Mouse (Mus musculus) cerebellum, adult 2 months (tissue): ENCODE data around the gene Kcne1l. TPM values are rescaled to one million over a fixed set of nuclear protein-coding genes. Genes with fewer than 3 reads are reported as not detected.

Source experiments
- DNase-seq, 2 experiments: peaks; one replicate each; pipeline ENCODE4 v3.0.0; 2021
- H3K27ac ChIP-seq: fragments of 200-500 bp; 2 replicates; pipeline ENCODE4 v1.5.1; 2012; ENCODE audit warnings: low read length, control low read depth, inconsistent platforms; ENCODE audit not compliant: insufficient read depth
- H3K27me3 ChIP-seq: fragments of 200-500 bp; 2 replicates; pipeline ENCODE4 v1.6.1; 2012; ENCODE audit warnings: inconsistent platforms, mild to moderate bottlenecking, low read length, moderate library complexity; ENCODE audit not compliant: control insufficient read depth, insufficient read depth
- H3K4me1 ChIP-seq: fragments of 200-500 bp; 2 replicates; pipeline ENCODE4 v1.6.1; 2011; ENCODE audit warnings: low read length; ENCODE audit not compliant: control insufficient read depth, insufficient read depth
- H3K4me3 ChIP-seq: fragments of 200-500 bp; replicated peaks from 2 replicates; pipeline ENCODE3; 2011; ENCODE audit warnings: mild to moderate bottlenecking, low read depth, low read length, control low read depth; ENCODE audit not compliant: insufficient read depth
- CTCF ChIP-seq: fragments of 200-500 bp; IDR thresholded peaks from 2 replicates; pipeline ENCODE4 v1.5.1; 2011; ENCODE audit warnings: low read depth, mild to moderate bottlenecking, control low read depth, low read length, moderate library complexity, borderline replicate concordance; ENCODE audit not compliant: insufficient read depth
- POLR2A ChIP-seq: fragments of 200-500 bp; IDR thresholded peaks from 2 replicates; pipeline ENCODE4 v1.6.1; 2011; ENCODE audit warnings: low read length, control low read depth, borderline replicate concordance; ENCODE audit not compliant: insufficient read depth
- WGBS: fragments of 180-500 bp; shearing (Covaris S2); methylation state at CpG from one replicate; pipeline ENCODE4 v1.1.7; 2018; 5-methylcytosine and 5-hydroxymethylcytosine counted together
- polyA plus RNA-seq: library from polyadenylated mRNA; depleted of rRNA; stranded (reverse); fragments of >200 nt; gene quantifications from 2 replicates; pipeline ENCODE4 v1.2.3, GENCODE M21; 2012; rRNA removed

The Kcne1l gene
- polyA plus RNA-seq = 27.7 and 28.2 TPM in 2 replicates

DNA sequence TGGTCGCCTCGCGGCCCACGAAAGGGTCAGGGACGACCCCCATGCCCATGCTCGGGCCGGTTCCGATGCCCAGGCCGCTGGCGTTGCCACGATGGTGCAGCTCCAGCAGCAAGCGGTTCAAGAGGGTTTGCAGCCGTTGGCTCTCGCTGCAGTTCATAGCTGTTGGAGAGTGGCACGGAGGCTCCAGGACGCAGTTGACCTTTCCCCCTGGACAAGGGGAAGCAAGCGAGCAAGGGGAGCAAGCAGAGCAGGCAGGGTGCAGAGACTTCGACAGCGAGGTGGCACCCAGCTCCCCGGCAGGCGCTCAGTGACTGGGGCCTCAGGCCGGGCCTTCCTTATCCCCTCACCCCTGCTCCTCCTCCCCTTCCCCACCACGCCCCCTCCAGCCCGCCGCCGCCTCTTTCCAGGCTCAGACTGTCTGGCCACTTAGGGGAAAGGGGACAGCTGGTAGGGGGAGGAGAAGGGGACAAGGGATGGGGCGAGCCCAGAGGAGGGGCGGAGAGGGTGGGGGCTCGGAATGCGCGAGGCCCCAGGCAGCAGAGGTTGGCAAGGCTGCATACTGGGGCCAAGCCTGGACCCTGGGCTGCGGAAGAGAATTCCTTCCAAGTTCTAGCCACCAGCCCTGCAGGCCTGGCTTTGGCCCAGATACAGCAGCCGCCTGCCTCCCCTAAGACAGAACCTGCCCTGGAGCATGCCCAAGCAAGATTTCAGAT lies at the start of gene Kcne1l:
TSS of gene Kcne1l (minus strand) at position 426 of the 713 bp plus-strand sequence.
- no peak for TF ChIP-seq POLR2A
- no peak for TF ChIP-seq CTCF
- no peak within 1 kb of the TSS for H3K27ac ChIP-seq
- DNase-seq = peak; percentile 24 to 27
- peaks cover 8% of the 10 kb centered on the region; the same call in 1 of the 2 replicates for H3K4me1 ChIP-seq
- no peaks in the 10 kb centered on the region for H3K27me3 ChIP-seq
- 14% methylated on average over 27 of the region's 33 CpGs for WGBS
- H3K4me3 ChIP-seq = no peak within 1 kb of the TSS

DNA sequence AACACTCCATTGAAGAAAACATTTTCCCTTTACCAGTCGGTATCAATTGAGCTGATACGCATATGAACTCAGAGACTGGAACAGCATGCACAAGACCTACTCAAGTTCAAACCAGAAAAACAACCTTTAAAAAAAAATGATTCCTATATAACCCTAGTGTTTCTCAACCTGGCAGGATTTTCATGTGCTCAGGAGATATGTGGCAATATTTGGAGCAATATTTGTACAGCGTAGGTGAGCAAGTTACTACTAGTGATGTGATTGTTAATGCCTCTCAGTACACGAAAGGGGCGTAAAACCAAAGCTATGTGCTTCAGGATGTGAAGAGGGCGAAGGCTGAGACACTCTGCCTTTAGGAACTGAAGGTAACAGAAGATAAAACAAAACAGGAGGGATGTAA lies 30.1 kb upstream of the Kcne1l start:
- Histone ChIP-seq H3K4me1 (no peaks in the 10 kb centered on the region), H3K27ac (no peak overlapping the region), H3K27me3 (no peaks in the 10 kb centered on the region), H3K4me3 (no peak overlapping the region)
- no peak for TF ChIP-seq POLR2A
- TF ChIP-seq CTCF = no peak
- 95% methylated on average over 6 of the region's 6 CpGs for WGBS
- no peak for DNase-seq

GRCm38 (mm10) chrX:142335502-142335901 lies 29.4 kb upstream of the Kcne1l start:
- Histone ChIP-seq H3K4me3 (no peak overlapping the region), H3K27me3 (no peaks in the 10 kb centered on the region), H3K4me1 (no peaks in the 10 kb centered on the region), H3K27ac (no peak overlapping the region)
- TF ChIP-seq CTCF (no peak), POLR2A (no peak)
- 80% methylated on average over 5 of the region's 5 CpGs for WGBS
- no peak for DNase-seq

DNA sequence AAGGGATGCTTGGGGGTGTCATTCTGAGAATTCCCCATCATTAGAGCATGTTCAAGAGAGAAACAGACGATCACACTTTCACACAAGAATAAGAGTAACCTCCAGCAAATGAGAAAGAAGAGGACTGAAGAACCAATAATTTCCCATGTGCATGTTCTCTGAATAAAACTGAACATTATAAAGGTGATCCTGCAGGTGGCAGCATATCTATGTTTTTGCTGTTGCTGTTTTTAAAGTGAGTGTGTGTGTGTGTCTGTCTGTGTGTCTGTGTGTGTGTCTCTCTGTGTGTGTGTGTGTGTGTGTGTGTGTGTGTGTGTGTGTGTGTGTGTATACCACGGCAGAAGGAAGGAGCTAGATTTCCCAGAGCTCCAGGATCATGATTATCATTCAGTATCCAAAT lies 19.7 kb upstream of the Kcne1l start:
- TF ChIP-seq POLR2A = no peak
- no peak for TF ChIP-seq CTCF

GRCm38 (mm10) chrX:142316106-142316505 lies 10.0 kb upstream of the Kcne1l start:
- Histone ChIP-seq H3K4me1 (no peaks in the 10 kb centered on the region), H3K4me3 (no peak overlapping the region), H3K27me3 (no peaks in the 10 kb centered on the region), H3K27ac (no peak overlapping the region)
- 48% methylated on average over 9 of the region's 9 CpGs for WGBS
- TF ChIP-seq CTCF (no peak), POLR2A (no peak)
- DNase-seq = no peak

More for the DNA sequence above, 19.7 kb upstream of the Kcne1l start:
- H3K4me1 ChIP-seq = no peaks in the 10 kb centered on the region
- H3K27me3 ChIP-seq = no peaks in the 10 kb centered on the region
- no peak overlapping the region for H3K4me3 ChIP-seq
- WGBS = 90% methylated on average over 2 of the region's 2 CpGs
- H3K27ac ChIP-seq = no peak overlapping the region
- no peak for DNase-seq

DNA sequence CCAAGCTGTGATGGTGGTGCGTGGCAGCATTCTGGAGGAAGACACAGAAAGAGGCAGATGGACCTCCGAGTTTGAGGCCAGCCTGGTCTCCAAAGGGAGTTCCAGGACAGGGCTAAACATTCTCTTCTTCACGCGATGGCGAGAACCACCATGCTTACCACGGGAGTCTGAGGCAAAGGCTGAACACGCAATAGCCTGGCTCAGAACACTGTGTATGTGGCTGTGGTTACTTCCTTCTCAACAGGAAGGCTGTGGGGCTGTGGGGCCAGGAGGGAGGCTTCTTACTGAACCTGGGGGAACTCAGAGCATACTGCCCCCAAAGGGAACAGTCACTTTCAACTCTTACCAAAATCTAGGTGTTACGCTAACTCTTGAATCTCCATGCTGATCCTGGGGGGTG lies 9.2 kb upstream of the Kcne1l start:
- Histone ChIP-seq H3K27me3 (no peaks in the 10 kb centered on the region), H3K27ac (no peak overlapping the region), H3K4me1 (peaks cover 3% of the 10 kb centered on the region; the same call in 1 of the 2 replicates), H3K4me3 (no peak overlapping the region)
- WGBS = 37% methylated on average over 8 of the region's 8 CpGs
- TF ChIP-seq POLR2A (no peak), CTCF (no peak)
- peak; percentile 1 to 15 for DNase-seq

DNA sequence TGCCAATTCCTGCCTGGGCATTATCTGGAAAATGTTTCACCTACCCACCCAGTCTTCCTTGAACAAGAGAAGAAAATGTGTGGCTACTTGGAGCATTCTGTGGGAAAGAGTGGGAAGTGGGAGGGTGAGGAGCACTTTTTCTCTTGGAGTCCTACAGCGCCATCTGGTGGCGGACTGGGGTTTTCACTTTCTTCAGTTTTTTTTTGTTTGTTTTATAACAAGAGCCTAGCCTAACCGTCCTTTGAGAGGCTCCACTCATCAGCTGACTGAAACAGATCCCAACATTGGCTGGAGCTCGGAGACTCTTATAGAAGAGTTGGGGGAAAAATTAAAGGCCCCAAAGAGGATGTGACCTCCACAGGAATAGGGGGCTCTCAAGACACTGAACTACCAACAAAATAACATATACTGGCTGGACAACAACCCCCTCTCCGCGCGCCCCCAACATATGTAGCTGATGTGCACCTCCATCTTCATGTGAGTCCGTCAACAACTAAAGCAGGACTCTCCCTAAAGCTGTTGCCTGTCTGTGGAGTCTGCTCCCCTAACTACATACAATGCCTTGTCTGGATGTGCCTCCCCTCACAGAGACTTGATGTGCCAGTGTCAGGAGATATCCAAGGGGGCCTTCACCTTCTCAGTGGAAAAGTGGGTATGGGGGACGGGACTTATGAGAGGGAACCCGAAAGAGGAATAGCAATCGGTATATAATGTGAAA lies 8.4 kb upstream of the Kcne1l start:
- Histone ChIP-seq H3K4me1 (peaks cover 3% of the 10 kb centered on the region; the same call in 1 of the 2 replicates), H3K4me3 (peak overlapping the region; percentile 49), H3K27ac (no peak overlapping the region), H3K27me3 (no peaks in the 10 kb centered on the region)
- TF ChIP-seq CTCF (peak; percentile 73), POLR2A (no peak)
- 46% methylated on average over 11 of the region's 11 CpGs for WGBS
- peak; percentile 73 to 76 for DNase-seq
